Mouse (Mus musculus): ENCODE measurements around the gene Pinlyp. TPM values are rescaled to one million over a fixed set of nuclear protein-coding genes. Genes with fewer than 3 reads are reported as not detected.
A peak's percentile ranks its signal among the peaks of the same experiment; 100 is the strongest.

Gene Pinlyp
- polyA plus RNA-seq, 1 experiment from 2014 or later = 0.26 TPM

GRCm38 (mm10) chr7:24585995-24586394 lies 40.1 kb upstream of the Pinlyp start:
- in situ Hi-C loops (cut with MboI; ENCODE audit: low pct_unique_long_range_greater_than_20kb) = no loop called here
- no peaks in the 10 kb centered on the region for H3K27me3 ChIP-seq
- TF ChIP-seq CTCF (IDR thresholded peaks at IDR 0.05) = no peak
- ATAC-seq = no peak
- POLR2A ChIA-PET = no interaction called here
- CTCF ChIA-PET = no interaction called here
- no peak for DNase-seq (ENCODE audit: low read depth, low spot score)

DNA sequence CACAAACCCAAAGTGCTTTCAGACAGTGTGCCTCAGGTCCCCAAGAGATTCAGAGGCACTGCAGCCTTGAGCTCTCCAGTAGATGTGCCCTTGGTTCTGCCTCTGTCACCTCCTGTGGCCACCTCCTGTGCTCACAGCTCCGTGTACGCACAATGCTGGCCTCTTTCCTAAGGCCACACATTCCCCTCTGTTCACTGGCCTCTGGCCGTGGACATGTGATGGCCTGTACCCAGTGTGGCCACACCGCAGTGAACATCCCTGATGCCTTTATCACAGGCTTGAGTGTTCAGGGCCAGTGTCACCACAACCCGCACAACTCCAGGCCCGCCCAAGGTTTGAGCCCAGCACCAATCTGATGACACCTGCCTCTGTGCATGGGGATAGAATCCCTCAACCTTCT lies 39.0 kb upstream of the Pinlyp start:
- no peak for DNase-seq (ENCODE audit: low read depth, low spot score)
- no peak for ATAC-seq
- in situ Hi-C loops (cut with MboI; ENCODE audit: low pct_unique_long_range_greater_than_20kb) = no loop called here
- no peak for TF ChIP-seq CTCF (IDR thresholded peaks at IDR 0.05)
- no peaks in the 10 kb centered on the region for H3K27me3 ChIP-seq
- ChIA-PET CTCF (no interaction called here), POLR2A (no interaction called here)

DNA sequence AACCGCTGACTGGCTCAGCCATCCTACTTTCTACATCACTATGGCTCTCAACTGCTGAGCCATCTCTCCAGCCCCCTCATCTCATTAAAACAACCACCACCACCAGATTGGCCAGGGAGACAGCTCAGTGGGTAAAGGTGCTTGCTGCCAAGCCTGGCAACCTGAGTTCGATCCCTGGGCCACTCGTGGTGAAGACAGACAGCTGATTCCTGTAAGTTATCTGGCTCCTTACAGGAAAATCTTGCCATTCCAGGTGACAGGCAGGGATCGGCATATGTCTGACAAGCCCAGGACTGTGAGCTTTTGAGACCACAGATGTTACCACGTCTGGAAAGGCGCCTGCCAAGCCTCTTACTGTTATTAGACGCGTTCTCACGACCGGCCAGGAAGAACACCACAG lies 31.9 kb upstream of the Pinlyp start:
- ATAC-seq (no peak), DNase-seq (ENCODE audit: low read depth, low spot score) (no peak)
- CTCF ChIA-PET = no interaction called here
- in situ Hi-C loops (cut with MboI; ENCODE audit: low pct_unique_long_range_greater_than_20kb) = no loop called here
- TF ChIP-seq CTCF (IDR thresholded peaks at IDR 0.05) = no peak
- no peaks in the 10 kb centered on the region for H3K27me3 ChIP-seq
- POLR2A ChIA-PET = no interaction called here

DNA sequence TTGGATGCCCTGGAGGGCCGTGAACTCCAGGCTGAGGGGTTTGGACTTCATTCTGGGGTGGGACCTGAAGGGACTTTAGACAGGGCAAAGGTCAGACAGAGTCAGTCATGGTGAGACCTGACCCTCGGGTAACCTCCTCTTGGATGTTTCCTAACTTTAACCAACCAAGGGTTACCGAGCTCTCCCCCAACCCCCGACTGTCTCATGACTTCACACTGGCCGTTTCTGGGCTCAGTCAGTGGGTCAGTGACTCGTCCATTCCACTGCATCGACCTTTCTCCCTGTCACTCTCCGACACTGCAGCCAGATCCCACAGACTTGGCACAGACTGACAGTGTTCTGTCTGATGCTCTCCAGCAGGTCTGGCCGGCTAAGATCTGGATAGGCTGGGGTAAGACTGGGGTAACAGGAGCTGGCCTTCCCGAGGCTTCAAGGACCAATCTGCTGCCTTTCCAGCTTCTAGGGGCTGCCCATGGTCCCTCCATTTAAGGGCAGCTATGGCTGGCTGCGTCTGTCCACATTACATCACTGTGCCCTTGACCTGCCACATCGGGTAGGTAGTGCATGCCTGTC lies 28.4 kb upstream of the Pinlyp start:
- no peak for TF ChIP-seq CTCF (IDR thresholded peaks at IDR 0.05)
- DNase-seq (ENCODE audit: low read depth, low spot score) (no peak), ATAC-seq (peak; percentile 48)
- H3K27me3 ChIP-seq = no peaks in the 10 kb centered on the region
- ChIA-PET POLR2A (interaction anchor here (0.6 to 1.3 kb wide), 4 partner anchors 12 to 82 kb away, joined by 3 to 7 read pairs (median 4); partner anchors contain the start of genes Ethe1 and Zfp575), CTCF (interaction anchor here (1.5 kb wide), 1 partner anchor 9 kb away, joined by 5 read pairs; no protein-coding TSS in a partner anchor)
- in situ Hi-C loops (cut with MboI; ENCODE audit: low pct_unique_long_range_greater_than_20kb) = loop anchor here (5.0 kb wide), 2 partner anchors 42 to 97 kb away; partner anchors contain the start of gene Irgq

GRCm38 (mm10) chr7:24572455-24572854 lies 26.5 kb upstream of the Pinlyp start:
- no peak for TF ChIP-seq CTCF (IDR thresholded peaks at IDR 0.05)
- ChIA-PET CTCF (interaction anchor here (1.0 to 1.2 kb wide), 4 partner anchors 9 to 99 kb away, joined by 3 to 6 read pairs (median 5); no protein-coding TSS in a partner anchor), POLR2A (interaction anchor here (0.5 to 2.6 kb wide), 2 partner anchors 11 to 268 kb away, joined by 4 to 5 read pairs; no protein-coding TSS in a partner anchor)
- no peaks in the 10 kb centered on the region for H3K27me3 ChIP-seq
- DNase-seq (ENCODE audit: low read depth, low spot score) = no peak
- ATAC-seq = no peak
- in situ Hi-C loops (cut with MboI; ENCODE audit: low pct_unique_long_range_greater_than_20kb) = loop anchor here (5.0 kb wide), 2 partner anchors 40 to 95 kb away; partner anchors contain the start of gene Irgq

GRCm38 (mm10) chr7:24571071-24571470 lies 25.2 kb upstream of the Pinlyp start:
- in situ Hi-C loops (cut with MboI; ENCODE audit: low pct_unique_long_range_greater_than_20kb) = loop anchor here (5.0 kb wide), 2 partner anchors 39 to 94 kb away; partner anchors contain the start of gene Irgq
- ChIA-PET CTCF (interaction anchor here (1.2 to 1.3 kb wide), 3 partner anchors 12 to 41 kb away, joined by 3 to 6 read pairs (median 3); partner anchors contain the start of gene Irgq), POLR2A (interaction anchor here (2.6 kb wide), 1 partner anchor 10 kb away, joined by 5 read pairs; no protein-coding TSS in a partner anchor)
- ATAC-seq = no peak
- no peak for TF ChIP-seq CTCF (IDR thresholded peaks at IDR 0.05)
- H3K27me3 ChIP-seq = no peaks in the 10 kb centered on the region
- DNase-seq (ENCODE audit: low read depth, low spot score) = no peak

- DNase-seq (ENCODE audit: low read depth, low spot score) (no peak), ATAC-seq (no peak)
- CTCF ChIA-PET = interaction anchor here (1.2 to 1.3 kb wide), 2 partner anchors 18 to 44 kb away, joined by 3 to 4 read pairs; no protein-coding TSS in a partner anchor
- no peaks in the 10 kb centered on the region for H3K27me3 ChIP-seq
- POLR2A ChIA-PET = no interaction called here
- in situ Hi-C loops (cut with MboI; ENCODE audit: low pct_unique_long_range_greater_than_20kb) = no loop called here
- no peak for TF ChIP-seq CTCF (IDR thresholded peaks at IDR 0.05)
Measured at GRCm38 (mm10) chr7:24568512-24568911, 22.6 kb upstream of the Pinlyp start.

DNA sequence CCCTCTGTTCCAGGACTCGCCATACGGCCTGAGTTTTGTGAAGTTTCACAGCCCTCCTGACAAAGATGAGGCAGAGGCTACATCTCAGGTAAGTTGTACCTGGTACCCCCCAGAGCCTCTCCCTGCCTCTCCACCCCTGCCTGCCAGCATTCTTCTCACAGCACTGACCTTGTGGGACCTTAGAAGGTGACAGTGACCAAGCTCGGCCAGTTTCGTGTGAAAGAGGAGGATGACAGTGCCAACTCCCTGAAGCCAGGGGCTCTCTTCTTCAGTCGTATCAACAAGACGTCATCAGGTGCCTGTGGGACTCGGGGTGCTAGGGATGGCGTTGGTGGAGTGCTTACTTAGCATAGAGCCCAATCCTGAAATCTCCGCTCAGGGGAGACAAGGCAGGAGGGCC lies 20.3 kb upstream of the Pinlyp start:
- POLR2A ChIA-PET = no interaction called here
- no peak for DNase-seq (ENCODE audit: low read depth, low spot score)

DNA sequence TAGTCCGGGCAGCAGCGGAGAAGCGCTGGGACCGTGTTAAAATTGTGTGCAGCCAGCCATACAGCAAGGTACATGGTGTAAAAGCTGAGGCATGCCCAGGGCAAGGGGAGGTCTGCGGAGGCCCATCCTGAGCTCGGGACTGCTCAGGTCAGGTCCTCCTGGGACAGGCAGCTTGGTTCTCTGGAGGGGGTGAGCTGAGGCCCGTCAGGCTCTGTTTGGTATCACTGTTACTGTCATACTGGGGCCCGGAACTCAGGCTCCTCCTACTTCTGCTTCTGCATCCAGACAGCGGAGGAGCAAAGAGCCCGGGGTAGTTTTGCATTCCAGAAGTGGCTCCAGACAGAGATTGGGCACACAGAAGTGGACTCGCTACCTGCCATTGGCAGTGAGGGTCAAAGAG lies 19.7 kb upstream of the Pinlyp start:
- CTCF ChIA-PET = interaction anchor here (1.3 to 3.9 kb wide), 6 partner anchors 9 to 92 kb away, joined by 3 to 26 read pairs (median 5); partner anchors contain the start of gene Irgq
- no peak for DNase-seq (ENCODE audit: low read depth, low spot score)

More for the DNA sequence above, 20.3 kb upstream of the Pinlyp start:
- H3K27me3 ChIP-seq = no peaks in the 10 kb centered on the region
- no peak for ATAC-seq
- no peak for TF ChIP-seq CTCF (IDR thresholded peaks at IDR 0.05)
- CTCF ChIA-PET = interaction anchor here (0.9 to 3.9 kb wide), 5 partner anchors 8 to 92 kb away, joined by 3 to 26 read pairs (median 5); partner anchors contain the start of gene Irgq
- in situ Hi-C loops (cut with MboI; ENCODE audit: low pct_unique_long_range_greater_than_20kb) = no loop called here

GRCm38 (mm10) chr7:24564607-24565265 lies 18.8 kb upstream of the Pinlyp start:
- POLR2A ChIA-PET = interaction anchor here (0.6 to 1.8 kb wide), 3 partner anchors 17 to 91 kb away, joined by 3 to 4 read pairs (median 4); no protein-coding TSS in a partner anchor
- TF ChIP-seq CTCF (IDR thresholded peaks at IDR 0.05) = no peak
- peak; percentile 22 for DNase-seq (ENCODE audit: low read depth, low spot score)
- H3K27me3 ChIP-seq = no peaks in the 10 kb centered on the region
- CTCF ChIA-PET = interaction anchor here (0.9 to 3.9 kb wide), 13 partner anchors 8 to 91 kb away, joined by 3 to 26 read pairs (median 3); partner anchors contain the start of genes Ethe1, Irgq, Pinlyp and Xrcc1
- in situ Hi-C loops (cut with MboI; ENCODE audit: low pct_unique_long_range_greater_than_20kb) = no loop called here
- ATAC-seq = peak; percentile 77

More for the DNA sequence above, 19.7 kb upstream of the Pinlyp start:
- no peak for ATAC-seq
- no peaks in the 10 kb centered on the region for H3K27me3 ChIP-seq
- TF ChIP-seq CTCF (IDR thresholded peaks at IDR 0.05) = no peak
- POLR2A ChIA-PET = no interaction called here
- in situ Hi-C loops (cut with MboI; ENCODE audit: low pct_unique_long_range_greater_than_20kb) = no loop called here
